Mouse (Mus musculus) midbrain, embryonic 11.5 days (tissue): ENCODE measurements around the gene Lnx1. TPM values are rescaled to one million over a fixed set of nuclear protein-coding genes. Genes with fewer than 3 reads are reported as not detected.

Source experiments
- ATAC-seq: fragments of 200-750 bp; cut with Nextera tagmentation; 2 replicates; pipeline ENCODE4 v1.8.0; 2017; ENCODE audit warnings: moderate TSS enrichment, moderate library complexity; ENCODE audit not compliant: low FRiP score
- DNase-seq: peaks from one replicate; pipeline ENCODE4 v3.0.0; 2015; ENCODE audit warnings: low spot score; ENCODE audit errors: missing footprints
- H3K27ac ChIP-seq: fragments of 300-500 bp; sonication (generic); 2 replicates; pipeline ENCODE4 v1.5.1; 2014; ENCODE audit warnings: low read depth, low read length
- H3K27me3 ChIP-seq: fragments of 300-500 bp; sonication (generic); 2 replicates; pipeline ENCODE4 v1.6.1; 2014; ENCODE audit warnings: mild to moderate bottlenecking, low read length, moderate library complexity, mixed read lengths; ENCODE audit not compliant: control insufficient read depth, insufficient read depth
- H3K36me3 ChIP-seq: fragments of 300-500 bp; sonication (generic); 2 replicates; pipeline ENCODE4 v1.6.1; 2014; ENCODE audit warnings: mild to moderate bottlenecking, low read length, moderate library complexity, mixed read lengths; ENCODE audit not compliant: control insufficient read depth, insufficient read depth
- H3K4me1 ChIP-seq: fragments of 300-500 bp; sonication (generic); 2 replicates; pipeline ENCODE4 v1.6.1; 2014; ENCODE audit warnings: low read length; ENCODE audit not compliant: control insufficient read depth, insufficient read depth
- H3K4me2 ChIP-seq: fragments of 300-500 bp; sonication (generic); 2 replicates; pipeline ENCODE4 v1.6.1; 2014; ENCODE audit warnings: mild to moderate bottlenecking, moderate library complexity
- H3K4me3 ChIP-seq: fragments of 300-500 bp; sonication (generic); 2 replicates; pipeline ENCODE4 v1.5.1; 2014; ENCODE audit warnings: low read depth, low read length
- H3K9ac ChIP-seq: fragments of 300-500 bp; sonication (generic); 2 replicates; pipeline ENCODE4 v1.6.1; 2014; ENCODE audit warnings: low read length
- H3K9me3 ChIP-seq: fragments of 300-500 bp; sonication (generic); 2 replicates; pipeline ENCODE4 v1.6.1; 2016; ENCODE audit warnings: low read length; ENCODE audit not compliant: control insufficient read depth
- WGBS: fragments of 180-500 bp; shearing (Covaris S2); extraction: QIAGEN DNeasy Blood & Tissue Kit; methylation state at CpG from one replicate; pipeline ENCODE4 v1.1.7; 2014; 5-methylcytosine and 5-hydroxymethylcytosine counted together
- polyA plus RNA-seq: library from polyadenylated mRNA; unstranded; fragments of >200 nt; fragmentation: Nextera tagmentation; extraction: Ambion mirVana; gene quantifications from 2 replicates; pipeline ENCODE4 v1.2.1, GENCODE M21; 2014

Lnx1 gene
- polyA plus RNA-seq, 1 experiment from 2014 or later, result 0.74 TPM

DNA sequence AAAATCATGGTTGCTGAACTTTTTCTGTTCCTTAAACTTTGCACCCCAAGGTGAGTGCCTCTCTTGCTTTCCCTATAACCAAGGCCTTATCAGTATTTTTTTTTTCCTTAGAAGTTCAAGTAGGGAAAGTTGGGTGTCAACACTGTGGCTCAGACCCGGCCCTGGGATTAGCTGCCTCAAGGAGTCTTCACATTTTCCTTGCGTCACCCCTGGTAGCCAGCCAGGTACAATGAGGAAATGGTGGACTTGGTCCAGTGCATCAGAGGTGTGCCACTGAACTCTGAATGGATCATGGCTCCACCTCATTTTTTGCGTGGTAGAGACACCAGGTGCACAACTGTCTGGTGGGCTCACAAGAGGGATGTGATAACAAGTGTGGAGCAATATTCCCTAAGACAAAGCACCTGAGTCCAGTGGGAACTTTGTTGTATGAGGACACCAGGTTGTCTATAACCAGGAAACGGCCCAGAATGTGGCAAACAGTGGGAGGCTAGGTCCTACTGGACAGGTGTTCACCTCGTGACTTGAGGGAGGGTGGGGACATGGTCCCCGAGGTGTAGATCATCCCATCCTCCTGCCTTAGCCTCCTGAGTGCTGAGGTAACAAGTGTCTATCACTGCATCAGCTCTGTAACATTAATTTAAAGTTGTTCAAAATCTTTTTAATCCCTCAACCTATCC lies 10.2 kb downstream of the Lnx1 start:
- Histone ChIP-seq H3K4me1 (no peaks in the 10 kb centered on the region), H3K9ac (no peak overlapping the region), H3K27ac (no peak overlapping the region), H3K4me2 (no peak overlapping the region), H3K9me3 (no peaks in the 10 kb centered on the region), H3K4me3 (no peak overlapping the region), H3K36me3 (no peaks in the 10 kb centered on the region), H3K27me3 (no peaks in the 10 kb centered on the region)
- 86% methylated on average over 6 of the region's 6 CpGs for WGBS
- no peak for ATAC-seq
- DNase-seq, result peak; percentile 67

DNA sequence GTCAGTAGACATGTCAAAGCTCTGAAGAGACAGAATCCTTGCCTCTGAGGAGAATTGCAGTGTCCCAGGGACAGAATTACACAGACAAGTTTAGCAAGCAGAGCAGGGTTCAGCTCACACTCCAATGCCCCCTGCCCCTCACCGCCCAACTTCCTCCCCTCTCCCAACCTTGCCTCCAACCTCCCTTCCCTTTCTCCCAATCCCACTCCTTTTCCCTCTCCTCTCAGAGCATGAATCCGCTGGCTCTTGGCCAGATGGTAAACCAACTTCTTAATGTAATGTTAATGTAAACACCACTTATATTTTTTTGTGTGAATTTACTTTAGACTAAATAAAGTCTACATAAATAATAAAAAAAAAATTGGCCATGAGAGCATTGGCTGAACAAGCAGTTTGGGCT lies 13.9 kb downstream of the Lnx1 start:
- H3K4me1 ChIP-seq, result no peaks in the 10 kb centered on the region
- no peak overlapping the region for H3K27ac ChIP-seq
- H3K4me2 ChIP-seq, result no peak overlapping the region
- H3K27me3 ChIP-seq, result no peaks in the 10 kb centered on the region
- no peaks in the 10 kb centered on the region for H3K36me3 ChIP-seq
- H3K4me3 ChIP-seq, result no peak overlapping the region
- no peak for DNase-seq
- H3K9me3 ChIP-seq, result no peaks in the 10 kb centered on the region
- no peak overlapping the region for H3K9ac ChIP-seq
- no peak for ATAC-seq
- 94% methylated on average over 2 of the region's 2 CpGs for WGBS

DNA sequence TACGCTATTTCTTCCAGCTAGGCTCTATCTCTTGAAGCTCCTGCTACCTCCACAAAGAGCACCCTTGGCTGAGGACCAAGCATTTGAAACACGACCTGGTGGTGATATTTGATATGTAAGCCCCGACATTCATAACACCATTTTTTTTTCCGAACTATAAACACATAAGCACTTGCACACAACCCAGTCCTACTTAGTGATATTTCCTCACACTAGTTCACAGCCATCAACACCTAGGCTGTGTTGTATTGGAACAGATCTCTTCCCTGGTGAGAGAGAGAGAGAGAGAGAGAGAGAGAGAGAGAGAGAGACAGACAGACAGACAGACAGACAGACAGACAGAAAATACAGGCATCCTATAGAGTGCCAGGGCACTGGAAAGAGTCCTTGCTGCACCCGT lies 17.8 kb downstream of the Lnx1 start:
- no peaks in the 10 kb centered on the region for H3K36me3 ChIP-seq
- H3K9ac ChIP-seq, result no peak overlapping the region
- no peak overlapping the region for H3K4me2 ChIP-seq
- DNase-seq (no peak), ATAC-seq (no peak)
- H3K4me3 ChIP-seq, result no peak overlapping the region
- H3K27me3 ChIP-seq, result no peaks in the 10 kb centered on the region
- WGBS, result 82% methylated on average over 5 of the region's 5 CpGs
- H3K4me1 ChIP-seq, result no peaks in the 10 kb centered on the region
- no peaks in the 10 kb centered on the region for H3K9me3 ChIP-seq
- H3K27ac ChIP-seq, result no peak overlapping the region

DNA sequence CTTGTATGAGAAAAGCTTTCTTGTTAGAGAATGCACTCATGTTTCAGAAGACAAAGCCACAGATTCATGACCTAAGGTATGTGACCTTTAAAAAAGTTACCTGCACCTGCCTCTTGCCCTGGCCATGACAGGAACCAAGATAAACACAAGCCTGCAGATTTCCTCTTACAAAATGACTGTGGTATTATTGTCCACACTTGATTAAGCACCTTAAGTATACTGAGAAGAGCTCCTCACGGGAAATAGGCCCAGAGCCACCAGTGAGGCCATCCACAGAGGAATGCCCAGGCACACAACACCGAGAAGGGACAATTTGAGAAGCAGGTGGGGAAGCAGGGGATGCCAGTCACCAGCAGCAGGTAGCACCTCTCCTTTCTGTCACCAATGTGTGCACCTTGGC lies 18.9 kb downstream of the Lnx1 start:
- Histone ChIP-seq H3K9ac (no peak overlapping the region), H3K4me3 (no peak overlapping the region), H3K27ac (no peak overlapping the region), H3K36me3 (no peaks in the 10 kb centered on the region), H3K4me1 (no peaks in the 10 kb centered on the region), H3K9me3 (no peaks in the 10 kb centered on the region), H3K27me3 (no peaks in the 10 kb centered on the region), H3K4me2 (no peak overlapping the region)
- ATAC-seq (no peak), DNase-seq (no peak)
- WGBS, result 73% methylated on average over 2 of the region's 2 CpGs

DNA sequence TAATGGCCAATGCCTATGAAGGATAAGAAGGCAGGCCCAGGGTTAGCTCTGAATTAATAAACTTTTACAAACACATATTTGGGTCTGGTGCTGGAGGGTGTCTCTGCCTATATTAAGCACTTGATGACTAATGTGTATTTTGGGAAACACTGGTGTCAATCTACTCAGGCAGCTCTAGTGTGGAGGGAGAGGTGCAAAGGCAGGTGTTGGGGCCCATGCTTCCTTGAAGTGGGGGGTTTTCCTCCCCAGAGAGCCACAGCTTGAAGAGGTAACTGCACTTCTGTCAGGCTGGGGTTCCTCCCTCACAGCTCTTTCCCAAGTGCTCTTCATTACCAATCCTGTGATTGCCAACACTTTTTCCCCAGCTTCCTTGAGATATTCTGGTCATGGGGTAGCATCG lies 20.0 kb downstream of the Lnx1 start:
- H3K4me1 ChIP-seq, result peaks cover under 1% of the 10 kb centered on the region; the same call in 1 of the 2 replicates
- ATAC-seq (no peak), DNase-seq (no peak)
- WGBS, result 95% methylated on average over 1 of the region's 1 CpGs
- no peak overlapping the region for H3K9ac ChIP-seq
- no peak overlapping the region for H3K4me2 ChIP-seq
- H3K36me3 ChIP-seq, result no peaks in the 10 kb centered on the region
- no peaks in the 10 kb centered on the region for H3K9me3 ChIP-seq
- H3K4me3 ChIP-seq, result no peak overlapping the region
- H3K27me3 ChIP-seq, result no peaks in the 10 kb centered on the region; the same call in 1 of the 2 replicates
- no peak overlapping the region for H3K27ac ChIP-seq

DNA sequence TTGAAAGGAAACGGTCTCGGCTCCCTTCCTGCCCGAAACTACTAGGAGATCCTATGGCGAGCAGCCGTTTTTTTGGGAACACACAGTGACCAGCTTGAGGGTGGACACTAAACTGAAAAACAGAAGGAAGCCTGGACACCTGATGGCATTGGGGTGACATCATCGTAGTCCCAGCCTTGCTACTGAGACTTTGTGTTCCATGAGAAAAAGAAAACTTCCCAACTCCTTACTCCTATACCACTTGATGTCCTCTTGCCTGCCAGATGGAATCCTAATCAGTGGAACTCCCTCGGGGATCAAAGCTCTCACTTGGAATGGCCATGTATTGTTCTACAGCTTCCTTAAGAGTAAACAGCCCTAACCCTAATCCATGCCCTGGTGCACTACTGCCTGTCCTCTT lies 23.1 kb downstream of the Lnx1 start:
- no peaks in the 10 kb centered on the region for H3K36me3 ChIP-seq
- no peaks in the 10 kb centered on the region; the same call in 1 of the 2 replicates for H3K27me3 ChIP-seq
- H3K4me2 ChIP-seq, result no peak overlapping the region
- no peaks in the 10 kb centered on the region for H3K9me3 ChIP-seq
- H3K27ac ChIP-seq, result no peak overlapping the region
- H3K4me3 ChIP-seq, result no peak overlapping the region
- 82% methylated on average over 7 of the region's 7 CpGs for WGBS
- H3K9ac ChIP-seq, result no peak overlapping the region
- DNase-seq, result no peak
- peaks cover 8% of the 10 kb centered on the region for H3K4me1 ChIP-seq
- no peak for ATAC-seq

DNA sequence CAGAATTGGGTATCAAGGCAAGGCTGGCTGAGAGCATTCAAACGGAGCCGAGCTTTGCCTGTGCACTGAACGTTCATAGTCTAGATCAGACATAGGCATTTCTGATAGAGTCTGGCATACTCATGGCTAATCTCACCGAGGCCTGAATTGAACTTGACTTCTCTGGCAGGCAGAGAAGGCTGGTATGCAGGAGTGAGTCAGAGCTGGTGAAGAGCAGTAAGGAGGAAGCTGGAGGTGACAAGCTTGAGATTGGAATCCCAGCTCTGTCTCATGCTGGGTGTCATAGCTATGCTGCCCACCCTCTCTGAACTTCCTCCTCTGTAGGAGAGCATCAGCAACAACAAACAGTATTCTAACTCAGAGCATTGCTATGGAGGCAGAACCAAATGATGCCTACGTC lies 24.0 kb downstream of the Lnx1 start:
- peaks cover 8% of the 10 kb centered on the region for H3K4me1 ChIP-seq
- H3K9me3 ChIP-seq, result no peaks in the 10 kb centered on the region
- no peak overlapping the region for H3K4me3 ChIP-seq
- no peak for ATAC-seq
- 89% methylated on average over 5 of the region's 5 CpGs for WGBS
- no peaks in the 10 kb centered on the region for H3K36me3 ChIP-seq
- no peak overlapping the region for H3K9ac ChIP-seq
- H3K27me3 ChIP-seq, result no peaks in the 10 kb centered on the region; the same call in 1 of the 2 replicates
- no peak overlapping the region for H3K27ac ChIP-seq
- no peak for DNase-seq
- H3K4me2 ChIP-seq, result no peak overlapping the region

DNA sequence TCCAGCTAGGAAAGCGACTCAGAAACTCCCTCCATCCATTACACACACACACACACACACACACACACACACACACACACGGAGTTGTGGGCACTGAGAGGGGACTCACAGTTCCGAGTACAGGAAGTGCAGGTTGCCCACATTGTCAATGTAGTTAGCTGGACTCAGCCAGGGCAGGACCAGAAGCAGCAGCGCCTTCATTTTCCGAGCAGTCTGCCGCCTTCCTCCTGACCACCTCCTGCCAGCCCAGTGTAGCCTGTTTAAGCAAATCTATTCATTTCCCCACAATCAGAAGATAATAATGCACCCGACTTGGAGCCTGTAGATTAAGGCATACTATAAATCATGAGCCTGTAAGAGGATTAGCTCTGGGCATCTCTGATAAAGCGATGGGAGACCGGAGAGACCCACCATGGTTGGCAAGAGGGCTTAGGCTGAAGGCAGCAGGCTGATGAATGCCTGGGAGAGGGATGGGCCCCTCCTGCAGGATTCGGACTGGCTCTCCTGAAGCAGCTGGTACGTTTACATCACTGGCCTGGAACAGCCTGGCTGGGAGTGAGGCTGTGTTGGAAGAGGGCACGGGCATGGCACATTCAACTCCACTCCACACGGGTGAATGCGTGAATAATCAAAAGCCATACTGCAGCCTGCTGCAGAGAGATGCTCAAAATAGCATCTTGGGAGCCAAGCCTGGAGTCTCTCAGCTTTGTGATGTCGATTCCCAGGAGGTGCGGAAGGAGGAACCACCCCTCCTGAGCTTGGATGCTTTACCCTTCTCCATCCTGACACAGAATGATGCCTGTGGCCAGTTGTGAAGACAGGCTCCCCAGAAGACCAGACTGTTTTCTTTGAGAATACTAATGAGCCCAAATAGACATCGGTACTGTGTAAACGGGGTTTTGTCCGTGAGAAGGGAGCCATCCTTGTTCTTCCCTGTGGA lies 25.0 kb downstream of the Lnx1 start:
- Histone ChIP-seq H3K4me1 (peaks cover 8% of the 10 kb centered on the region), H3K27me3 (no peaks in the 10 kb centered on the region; the same call in 1 of the 2 replicates), H3K36me3 (no peaks in the 10 kb centered on the region), H3K9me3 (no peaks in the 10 kb centered on the region), H3K4me2 (no peak overlapping the region), H3K4me3 (no peak overlapping the region), H3K27ac (no peak overlapping the region), H3K9ac (peak overlapping the region; percentile 13; the same call in 1 of the 2 replicates)
- peak; percentile 88 for DNase-seq
- 59% methylated on average over 19 of the region's 19 CpGs for WGBS
- ATAC-seq, result peak; percentile 87

DNA sequence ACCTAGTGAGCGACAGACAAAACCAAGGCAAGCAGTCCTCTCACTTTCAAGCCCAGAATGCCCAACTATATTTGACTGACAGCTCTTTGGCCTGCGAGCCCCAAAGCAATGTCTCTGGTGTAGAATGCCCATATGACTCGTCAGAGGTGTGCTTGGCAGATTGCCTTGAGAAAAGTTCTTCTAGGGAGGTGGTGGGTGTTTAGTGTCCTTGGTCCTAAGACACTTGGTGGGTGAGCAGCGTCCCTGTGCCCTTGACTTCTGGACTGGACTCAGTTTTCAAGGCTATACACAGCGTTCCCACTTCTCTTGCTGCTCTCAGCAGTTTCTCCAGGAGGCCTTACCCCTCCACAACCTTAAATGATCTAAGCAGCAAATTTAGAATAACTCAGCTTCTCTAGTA lies 30.2 kb downstream of the Lnx1 start:
- H3K9ac ChIP-seq, result no peak overlapping the region
- ATAC-seq, result no peak
- H3K4me3 ChIP-seq, result no peak overlapping the region
- H3K36me3 ChIP-seq, result no peaks in the 10 kb centered on the region
- H3K4me2 ChIP-seq, result no peak overlapping the region
- H3K27ac ChIP-seq, result no peak overlapping the region
- 96% methylated on average over 5 of the region's 5 CpGs for WGBS
- H3K4me1 ChIP-seq, result peaks cover 5% of the 10 kb centered on the region
- no peaks in the 10 kb centered on the region for H3K27me3 ChIP-seq
- no peak for DNase-seq
- no peaks in the 10 kb centered on the region for H3K9me3 ChIP-seq
